Mouse (Mus musculus): Measurements from ENCODE around the gene Dtx1.

DNA sequence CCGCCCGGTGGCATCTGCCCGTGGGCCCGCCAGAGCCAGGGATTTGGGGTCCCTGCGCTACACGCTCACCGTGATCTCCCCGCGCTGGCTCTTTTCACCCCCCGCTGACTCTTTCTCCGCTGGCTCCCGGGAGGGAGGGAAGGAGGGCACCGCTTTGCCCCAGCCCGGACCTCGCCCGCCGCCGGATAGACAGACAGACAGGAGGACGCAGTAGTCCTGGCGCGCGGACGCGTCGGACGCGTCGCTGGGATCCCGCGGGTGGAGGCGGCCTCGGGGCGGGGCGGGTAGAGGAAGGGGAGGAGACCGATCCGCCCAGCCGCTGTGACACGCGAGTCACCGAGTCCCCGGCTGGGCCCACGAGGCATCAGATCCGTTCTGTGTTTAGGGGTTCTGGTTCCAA lies 311 bp downstream of the Dtx1 start:
- no peak for TF ChIP-seq GATA1 (IDR thresholded peaks at IDR 0.05; ENCODE audit: low read depth, low read length)
- TF ChIP-seq CTCF (IDR thresholded peaks at IDR 0.05 in 2 of 3, conservative IDR thresholded peaks at IDR 0.05 in 1 of 3; ENCODE audit: control insufficient read depth in 1 of 3, insufficient read depth in 1 of 3, low read depth in 2 of 3, low read length in 3 of 3, poor library complexity in 1 of 3, severe bottlenecking in 1 of 3), result no peak
- no peak for TF ChIP-seq USF1 (IDR thresholded peaks at IDR 0.05; ENCODE audit: low read depth, low read length)
- TF ChIP-seq E2F4 (IDR thresholded peaks at IDR 0.05; ENCODE audit: borderline replicate concordance, low read depth, low read length), result no peak
- no peak for TF ChIP-seq POLR2A (IDR thresholded peaks at IDR 0.05; ENCODE audit: control insufficient read depth in 1 of 2, insufficient read depth in 1 of 2, low read depth in 1 of 2, low read length in 2 of 2, poor library complexity in 1 of 2)
- no peak for TF ChIP-seq KAT2A (conservative IDR thresholded peaks at IDR 0.05; ENCODE audit: low read depth, low read length)
- no peak for TF ChIP-seq POLR2AphosphoS2 (IDR thresholded peaks at IDR 0.05; ENCODE audit: low read length)
- no peak for TF ChIP-seq EP300 (IDR thresholded peaks at IDR 0.05; ENCODE audit: low read depth in 1 of 2, low read length in 2 of 2)

All from MEL (cell line).